Mouse (Mus musculus): Measurements from ENCODE around the gene Gm20924.
"Not testable (repeated sequence)": the region's sequence is repeated elsewhere in the genome, so short reads cannot be mapped to it uniquely, and the experiment has no call there.

Gene Gm20924

DNA sequence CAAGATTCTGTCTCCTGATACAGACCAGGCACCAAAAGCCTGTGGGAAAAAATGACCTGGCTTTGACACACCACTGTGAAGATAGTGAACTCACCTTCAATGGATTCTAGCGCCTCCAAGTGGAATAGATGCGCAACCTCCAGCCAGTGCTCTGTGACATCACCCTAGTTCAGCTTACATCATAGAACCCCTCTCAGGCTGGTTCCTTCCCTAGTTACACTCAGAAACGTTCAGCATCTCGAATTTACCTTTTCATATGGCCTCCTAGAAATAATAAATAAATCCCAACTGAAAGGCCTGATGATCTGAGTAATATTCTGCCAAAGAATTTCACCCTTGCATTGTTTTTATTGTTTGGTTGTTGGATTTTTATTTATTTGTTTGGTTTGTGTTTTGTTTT, at the start of gene Gm20924:
TSS of gene Gm20924 (minus strand) at position 101 of the 400 bp plus-strand sequence.
- DNase-seq = not testable (repeated sequence)
